Mouse (Mus musculus) kidney, adult 11 months (tissue): ENCODE data around the gene Vac14.
A peak's percentile ranks its signal among the peaks of the same experiment; 100 is the strongest.

ENCODE experiments used
- DNase-seq: peaks from one replicate; pipeline ENCODE4 v3.0.0; 2022

The Vac14 gene

DNA sequence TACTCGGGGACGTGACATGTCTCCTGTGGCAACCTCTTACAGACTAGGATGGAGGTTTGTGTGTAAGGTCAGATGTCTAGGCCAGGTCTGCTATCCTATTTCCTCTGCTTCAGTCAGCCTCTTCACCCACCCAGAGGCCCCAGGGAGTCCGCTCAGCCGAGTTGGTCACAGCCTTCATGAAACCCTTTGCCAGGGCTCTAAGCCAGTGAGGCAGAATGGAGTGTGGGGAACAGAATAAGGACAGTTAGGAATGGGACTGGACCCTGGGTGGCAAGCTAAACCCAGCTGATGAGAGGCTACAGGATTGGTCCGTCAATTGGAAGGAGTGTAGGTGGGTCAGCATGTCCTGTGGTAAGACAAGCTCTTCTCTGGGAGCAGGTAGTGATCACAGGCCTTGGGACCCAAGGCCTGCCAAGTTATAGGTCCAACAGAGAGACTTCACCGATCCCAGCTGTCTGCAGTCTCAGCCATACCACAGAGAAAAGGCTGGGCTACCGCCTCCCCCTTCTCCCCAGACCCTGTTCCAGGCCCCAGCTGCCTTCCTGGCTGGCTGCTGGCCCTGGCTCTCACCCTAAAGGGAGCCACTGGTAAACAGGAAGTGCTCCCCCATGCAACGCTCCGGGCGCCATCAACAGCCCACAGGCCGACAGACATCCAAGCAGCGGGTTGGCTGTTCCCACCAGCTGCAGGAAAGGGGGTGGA, 100.7 kb downstream of the Vac14 start:
- peak; percentile 61 for DNase-seq

DNA sequence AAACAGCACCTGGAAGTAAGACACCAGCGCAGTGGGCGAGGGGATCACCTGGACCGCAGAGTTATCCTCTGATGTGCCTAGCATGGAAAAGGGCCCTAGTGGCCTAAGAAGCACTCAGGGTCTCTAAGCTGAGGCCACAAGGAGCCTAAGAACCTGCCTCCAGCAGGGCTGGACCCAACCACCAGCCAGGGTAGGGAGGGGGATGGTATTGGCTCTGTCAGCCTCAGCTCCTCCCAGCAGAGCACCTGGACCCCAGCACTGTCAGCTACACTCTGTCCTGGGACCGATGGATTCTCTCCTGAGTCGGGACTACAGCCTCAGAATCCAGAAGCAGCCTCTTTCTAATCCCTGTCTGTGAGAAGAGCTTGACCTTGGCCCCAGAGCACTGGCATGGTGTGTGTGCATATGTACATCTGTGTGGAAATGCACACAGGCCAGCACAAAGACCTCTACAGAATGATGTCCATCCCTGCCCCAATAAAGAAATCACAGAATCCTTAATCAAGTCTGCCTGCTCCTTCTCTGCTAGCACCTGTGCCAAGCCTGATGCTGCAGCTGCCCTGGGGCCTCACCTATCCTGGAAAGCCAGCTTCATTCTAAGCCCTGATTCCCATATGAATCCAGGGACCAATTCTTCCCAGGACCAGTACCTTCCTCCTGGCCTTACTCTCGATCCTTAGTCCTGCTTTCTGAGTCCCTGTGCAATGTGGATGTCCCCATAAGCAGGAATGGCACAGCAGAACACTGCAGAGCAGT, 101.7 kb downstream of the Vac14 start:
- DNase-seq: no peak

DNA sequence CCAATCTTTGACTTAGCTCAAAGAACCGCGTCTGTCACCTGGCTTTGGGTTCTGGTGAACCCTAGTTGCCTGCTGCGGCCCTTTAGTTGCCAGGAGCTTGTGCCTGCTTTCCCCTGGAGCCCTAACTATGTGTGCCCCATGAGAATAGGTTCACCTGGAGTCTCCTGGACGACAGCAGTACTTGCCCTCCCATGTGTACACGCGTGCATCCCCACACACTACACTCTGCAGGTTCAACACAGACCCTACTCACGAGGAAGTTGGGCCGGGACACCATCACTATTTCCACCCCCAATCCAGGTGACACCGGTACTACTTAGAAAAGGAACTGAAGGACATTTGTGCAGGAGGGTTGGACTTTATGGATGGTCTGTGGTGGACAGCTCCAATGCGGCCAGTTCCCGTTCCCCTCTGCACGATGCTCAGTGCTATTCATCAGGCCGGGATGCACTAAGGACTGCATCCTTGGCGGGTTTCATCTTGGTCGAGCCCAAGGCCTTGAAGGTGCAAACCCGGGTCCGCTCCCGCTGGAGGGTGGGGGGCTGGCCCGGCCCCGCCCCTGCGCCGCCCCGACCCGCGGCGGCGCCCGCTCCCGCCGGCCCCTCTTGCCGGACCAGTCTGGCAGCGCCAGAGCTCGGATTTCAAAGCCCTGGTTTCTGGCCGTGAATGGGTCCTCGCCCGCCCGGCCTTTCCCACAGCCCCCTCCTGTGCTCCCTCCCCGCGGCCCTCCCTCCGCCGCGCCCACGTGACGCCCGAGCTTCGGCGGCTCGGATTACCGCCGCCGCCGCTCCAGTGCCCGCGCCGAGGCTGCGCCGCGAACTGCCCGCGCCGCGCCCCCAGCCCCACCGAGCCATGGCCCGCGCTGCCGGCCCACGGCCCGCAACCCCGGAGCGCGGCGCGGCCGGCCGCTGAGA, 102.6 kb downstream of the Vac14 start, which contains the start of gene Mtss1l:
Mtss1l (plus strand) TSS at position 792 of the 914 bp plus-strand sequence.
- DNase-seq: peak; percentile 69

DNA sequence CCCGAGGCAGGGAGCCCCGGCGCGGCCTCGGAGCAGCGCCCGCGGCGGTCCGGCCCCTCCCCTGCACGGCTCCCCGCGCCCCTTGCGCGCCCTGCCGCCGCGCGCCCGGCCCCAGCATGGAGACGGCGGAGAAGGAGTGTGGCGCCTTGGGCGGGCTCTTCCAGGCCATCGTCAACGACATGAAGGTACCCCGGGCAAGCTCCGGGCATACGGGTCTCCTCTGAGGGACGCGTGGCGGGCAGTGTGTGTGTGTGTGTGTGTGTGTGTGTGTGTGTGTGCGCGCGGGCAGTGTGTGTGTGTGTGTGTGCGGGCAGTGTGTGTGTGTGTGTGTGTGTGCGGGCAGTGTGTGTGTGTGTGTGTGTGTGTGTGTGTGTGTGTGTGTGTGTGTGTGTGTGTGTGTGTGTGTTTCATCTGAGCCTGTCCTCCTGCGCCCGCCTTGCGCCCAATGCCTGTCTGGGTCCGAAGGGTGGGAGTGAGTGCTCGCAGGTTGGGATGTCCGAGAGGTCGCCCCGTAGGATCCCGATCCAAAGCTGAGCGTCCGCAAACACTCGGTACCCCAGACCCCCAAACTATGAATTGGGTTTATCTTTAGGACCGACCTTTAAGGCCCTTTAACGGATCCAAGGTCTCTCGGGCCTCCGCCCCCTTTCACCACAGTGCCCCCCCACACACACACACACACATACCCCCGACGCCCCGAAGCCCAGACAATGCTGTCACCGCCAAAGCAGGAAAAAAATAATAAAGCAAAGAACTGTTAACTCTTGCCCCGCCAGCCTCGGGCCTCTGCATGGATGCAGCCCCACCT, 103.4 kb downstream of the Vac14 start:
- DNase-seq: no peak

DNA sequence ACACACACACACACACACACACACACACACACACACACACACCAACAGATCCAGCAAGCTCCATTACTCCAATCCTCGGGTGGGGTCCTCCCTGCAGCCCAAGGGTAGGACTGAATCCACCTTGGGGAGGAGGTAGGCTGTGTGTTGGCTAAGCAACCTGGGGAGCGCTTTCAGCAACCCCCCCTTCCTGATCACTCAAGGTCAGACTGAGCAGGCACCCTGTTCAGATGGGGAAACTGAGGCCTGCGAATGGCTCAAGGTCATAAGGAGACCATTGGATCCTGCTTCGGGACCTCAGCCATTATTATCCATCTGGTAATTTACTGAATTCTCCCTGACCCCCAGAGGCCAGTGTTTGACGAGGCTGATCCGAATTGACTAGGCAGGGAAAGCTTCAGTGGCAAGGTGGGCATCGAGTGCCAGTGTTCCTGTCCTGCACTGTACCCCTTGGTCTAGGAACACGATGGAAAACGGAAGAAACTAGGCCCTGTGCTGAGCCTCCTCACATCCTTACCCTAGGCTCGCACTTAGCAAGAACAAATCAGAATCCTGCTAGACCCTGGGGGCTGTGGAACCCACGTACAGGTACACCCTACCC, 104.1 kb downstream of the Vac14 start:
- DNase-seq: no peak

DNA sequence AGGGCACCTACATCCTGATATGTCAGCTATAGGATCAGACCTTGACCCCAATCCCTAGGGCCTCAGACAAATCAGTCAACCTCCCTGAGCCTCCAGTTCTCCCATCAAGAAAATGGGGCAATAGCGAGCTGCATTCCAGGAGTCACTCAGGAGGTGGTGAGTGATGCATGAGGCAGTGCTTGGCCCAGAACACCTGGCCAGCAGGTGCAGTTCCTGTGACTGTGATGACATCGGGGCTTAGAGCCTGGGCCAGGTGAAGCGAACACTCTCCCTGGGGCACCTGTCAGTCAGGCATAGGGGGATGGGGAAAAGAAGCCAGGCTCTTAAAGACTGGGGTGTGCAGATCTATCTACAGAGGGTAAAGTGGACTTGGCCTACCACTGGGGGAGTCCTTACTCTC, 106.1 kb downstream of the Vac14 start:
- no peak for DNase-seq

DNA sequence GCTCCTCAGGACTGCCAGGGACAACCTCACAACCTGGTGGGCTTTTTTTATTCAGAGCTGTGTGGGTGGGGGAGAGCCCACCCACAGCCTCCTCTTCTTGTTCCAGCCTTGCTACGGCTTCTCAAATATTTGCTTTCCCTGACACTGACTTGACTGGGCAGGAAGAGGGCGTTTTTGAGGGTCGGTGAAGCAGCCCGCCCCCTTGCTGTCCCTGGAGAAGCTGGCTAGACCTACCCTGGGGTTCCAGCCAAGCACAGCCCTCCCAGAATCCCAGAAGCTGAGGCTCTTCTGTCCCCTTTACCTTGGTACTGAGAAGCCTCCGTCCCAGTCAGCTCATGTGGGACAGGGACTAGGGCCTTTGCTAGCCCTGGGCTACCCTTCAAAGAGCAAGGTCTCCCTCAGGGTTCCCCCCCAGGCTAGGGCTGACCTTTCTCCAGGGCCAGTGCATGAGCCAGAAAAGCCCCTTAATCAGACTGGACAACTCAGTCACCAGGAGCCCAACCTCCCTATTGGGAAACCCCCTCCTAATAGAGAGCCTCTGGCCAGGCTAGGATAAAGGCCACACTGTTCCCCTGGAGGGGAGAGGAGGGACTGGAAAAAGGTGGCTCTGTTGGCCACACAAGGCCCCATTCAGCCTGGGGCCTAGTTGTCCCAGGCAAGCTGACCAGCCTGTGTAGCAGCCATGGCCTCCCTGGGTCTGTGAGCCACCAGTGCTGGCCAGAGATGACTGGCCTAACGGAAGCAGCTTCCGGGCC, 106.9 kb downstream of the Vac14 start:
- no peak for DNase-seq

DNA sequence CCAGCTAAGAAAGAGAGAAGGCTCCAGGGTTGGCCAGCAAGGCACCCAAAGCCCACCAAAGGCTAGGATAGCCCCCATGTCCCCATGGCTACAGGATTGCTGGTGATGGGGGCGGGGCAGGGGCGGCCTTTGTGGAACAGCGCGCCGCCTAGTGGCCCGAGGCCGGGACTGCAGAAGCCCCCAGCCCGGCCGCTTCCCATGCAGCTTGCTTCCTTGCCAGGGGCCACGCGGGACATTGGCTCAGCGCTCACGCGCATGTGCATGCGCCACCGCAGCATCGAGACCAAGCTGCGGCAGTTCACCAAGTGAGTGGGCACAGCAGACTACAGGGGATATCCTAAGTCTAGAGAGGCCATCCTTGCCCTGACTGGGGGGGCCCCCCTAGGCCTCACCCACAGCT, 108.5 kb downstream of the Vac14 start:
- DNase-seq: no peak

DNA sequence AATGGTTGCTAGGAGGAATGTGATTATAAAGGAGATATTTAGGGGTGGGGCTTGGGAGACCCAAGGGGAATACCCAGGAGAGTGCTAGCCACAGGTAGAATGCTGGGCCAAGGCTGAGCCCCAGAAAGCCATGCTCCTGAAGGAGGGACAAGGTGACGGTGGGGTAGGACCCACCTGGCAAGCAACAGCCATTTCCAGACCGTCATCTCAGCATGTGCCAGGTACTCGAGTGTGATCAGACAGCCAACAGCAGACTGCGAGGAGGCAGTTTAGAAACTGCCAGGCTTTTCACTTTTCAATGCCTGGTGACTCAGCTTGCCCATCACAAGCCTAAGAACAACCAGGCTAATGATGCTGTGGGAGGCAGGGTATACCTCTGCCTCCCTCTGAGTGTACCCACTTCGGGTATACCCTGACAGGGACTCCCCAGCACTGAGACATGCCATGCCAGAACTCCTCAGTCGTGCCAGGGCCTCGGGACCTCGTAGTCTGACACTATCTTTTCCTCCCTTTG, 113.0 kb downstream of the Vac14 start:
- no peak for DNase-seq

DNA sequence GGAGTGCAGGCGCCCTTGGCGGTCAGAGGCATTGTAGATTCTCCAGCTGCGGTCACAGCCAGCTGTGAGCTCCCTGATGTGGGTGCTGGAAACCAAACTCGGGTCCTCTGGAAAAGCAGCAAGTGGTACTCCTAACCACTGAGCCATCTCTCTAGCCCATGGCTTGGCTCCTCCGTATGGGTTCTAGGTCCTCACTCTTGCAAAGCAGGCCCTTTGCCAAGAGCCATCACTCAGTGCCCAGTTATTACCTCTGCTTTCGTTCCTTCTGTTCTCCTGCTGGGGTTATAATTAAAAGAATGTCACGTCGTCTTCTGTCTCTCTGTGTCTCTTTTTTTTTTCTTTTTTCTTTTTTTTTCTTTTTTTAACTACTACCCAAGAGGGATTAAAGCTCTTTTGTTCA, 114.7 kb downstream of the Vac14 start:
- DNase-seq: no peak

DNA sequence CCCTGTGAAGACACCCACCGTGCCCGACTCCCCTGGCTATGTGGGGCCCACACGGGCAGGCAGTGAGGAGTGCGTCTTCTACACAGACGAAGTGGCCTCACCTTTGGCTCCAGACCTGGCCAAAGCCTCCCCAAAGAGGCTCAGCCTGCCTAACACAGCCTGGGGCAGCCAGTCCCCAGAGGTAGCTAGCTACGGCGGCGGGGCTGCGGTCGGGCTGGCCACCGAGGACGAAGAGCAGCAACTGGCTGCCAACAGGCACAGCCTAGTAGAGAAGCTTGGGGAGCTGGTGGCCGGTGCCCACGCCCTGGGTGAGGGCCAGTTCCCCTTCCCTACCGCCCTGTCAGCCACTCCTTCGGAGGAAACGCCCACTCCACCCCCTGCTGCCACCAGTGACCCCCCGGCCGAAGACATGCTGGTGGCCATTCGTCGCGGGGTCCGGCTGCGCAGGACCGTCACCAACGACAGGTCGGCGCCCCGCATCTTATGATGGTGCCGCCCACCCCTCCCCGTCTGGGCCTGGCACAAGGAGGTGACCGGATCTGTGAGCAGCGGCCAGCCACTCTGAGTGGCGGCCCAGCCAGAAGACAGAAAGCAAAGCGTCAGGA, 120.3 kb downstream of the Vac14 start:
- DNase-seq: no peak

DNA sequence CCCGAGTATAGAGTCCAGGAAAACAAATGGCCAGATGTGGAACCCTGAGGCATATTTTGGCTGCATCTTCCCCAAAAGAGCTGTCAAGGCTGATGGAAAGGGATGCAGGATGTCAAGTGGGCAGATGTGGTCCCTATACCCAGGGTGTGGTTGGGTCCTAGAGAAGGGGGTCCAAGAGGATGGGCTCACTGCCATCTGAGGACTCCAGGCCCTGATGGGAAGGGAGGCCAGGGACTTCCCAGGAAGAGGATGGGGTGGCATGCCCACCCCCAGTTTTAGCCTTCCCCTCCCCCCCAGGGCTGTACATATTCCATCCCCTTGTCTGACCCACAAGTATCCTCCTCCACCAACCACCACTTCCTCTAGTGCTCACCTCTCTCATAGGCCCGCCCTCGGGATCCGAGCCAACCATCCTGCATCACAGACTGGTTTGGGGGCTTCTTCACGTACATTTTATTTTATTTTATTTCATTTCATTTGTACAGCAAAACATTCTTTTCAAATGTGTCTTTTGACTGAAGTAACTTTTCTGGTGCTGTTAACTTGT, 122.3 kb downstream of the Vac14 start:
- no peak for DNase-seq

DNA sequence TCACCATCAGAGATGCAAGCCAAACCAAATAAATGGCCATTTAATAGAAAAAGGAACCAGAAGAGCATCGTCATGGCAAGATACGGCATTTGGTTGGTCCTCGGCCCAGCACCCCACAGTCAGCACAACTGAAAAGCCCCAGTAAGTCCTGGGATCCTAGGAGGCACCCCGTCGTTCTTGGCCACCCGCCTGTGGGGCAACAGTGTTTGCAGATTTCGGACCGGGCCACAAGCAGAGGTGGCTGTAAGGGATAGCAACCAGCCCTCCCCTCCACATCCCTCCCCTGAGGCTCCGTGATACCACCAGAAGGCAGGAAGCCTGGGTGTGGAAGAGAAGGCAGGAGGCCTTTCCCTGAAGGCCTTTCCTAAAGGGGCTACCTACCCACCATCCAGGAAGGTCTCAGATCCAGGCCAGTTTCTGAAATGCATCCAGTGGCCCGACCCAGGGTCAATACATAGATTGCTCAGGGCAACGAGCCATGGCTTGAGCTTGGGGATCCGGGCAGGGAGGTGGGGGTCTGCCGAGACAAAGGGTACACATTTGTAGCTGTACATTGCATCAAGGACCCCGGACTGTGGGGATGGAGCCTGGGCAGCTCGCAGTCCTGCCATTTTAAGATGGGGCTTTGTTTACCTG, 123.5 kb downstream of the Vac14 start:
- DNase-seq: no peak

DNA sequence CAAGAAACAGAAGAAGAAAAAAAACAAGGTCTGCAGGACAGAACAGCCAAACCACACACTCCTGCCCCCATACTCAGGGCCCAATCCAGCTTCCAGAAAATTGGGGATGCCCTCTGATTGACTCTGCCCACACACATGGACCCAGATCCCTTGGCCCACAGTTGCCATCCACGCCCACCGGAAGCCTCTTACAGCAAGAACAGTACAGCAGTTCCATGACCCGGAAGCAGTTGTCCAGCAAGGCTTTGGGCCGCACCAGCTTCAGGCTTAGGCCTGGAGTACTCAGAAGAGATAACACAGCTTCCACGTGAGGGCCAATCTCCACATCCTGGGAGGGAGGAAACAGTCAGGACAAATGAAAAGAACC, 124.0 kb downstream of the Vac14 start:
- no peak for DNase-seq

DNA sequence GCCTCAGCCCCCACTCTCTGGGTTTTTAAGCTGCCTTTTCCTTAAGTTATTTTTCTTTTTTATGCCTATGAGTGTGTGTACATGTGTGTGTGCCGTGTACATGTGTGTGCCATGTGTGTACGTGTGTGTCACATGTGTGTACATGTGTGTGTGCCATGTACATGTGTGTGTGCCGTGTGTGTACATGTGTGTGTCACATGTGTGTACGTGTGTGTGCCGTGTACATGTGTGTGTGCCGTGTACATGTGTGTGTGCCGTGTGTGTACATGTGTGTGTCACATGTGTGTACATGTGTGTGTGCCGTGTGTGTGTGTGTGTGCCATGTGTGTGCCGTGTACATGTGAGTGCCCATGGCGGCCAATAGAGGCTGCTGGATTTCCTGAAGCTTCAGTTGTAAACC, 126.8 kb downstream of the Vac14 start:
- DNase-seq: no peak

DNA sequence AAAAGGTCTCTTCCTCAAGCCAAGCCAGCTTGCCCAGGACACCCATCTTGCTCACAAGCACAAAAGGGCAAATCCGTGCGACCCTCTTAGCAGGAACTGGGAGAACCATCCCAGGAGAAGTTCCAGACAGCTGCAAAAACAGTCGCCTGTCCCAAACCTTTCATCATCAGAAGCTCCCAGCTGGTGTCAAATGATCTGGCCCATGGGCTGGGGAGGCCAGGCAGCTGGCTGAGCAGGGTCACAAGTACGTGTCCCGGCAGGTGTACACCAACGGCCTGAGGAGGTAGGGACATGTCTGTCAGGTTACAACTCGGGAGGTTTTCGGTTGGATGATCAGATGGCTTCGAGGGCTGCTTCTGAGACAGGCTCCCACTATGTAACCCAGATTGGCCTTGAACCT, 128.3 kb downstream of the Vac14 start:
- DNase-seq: no peak

DNA sequence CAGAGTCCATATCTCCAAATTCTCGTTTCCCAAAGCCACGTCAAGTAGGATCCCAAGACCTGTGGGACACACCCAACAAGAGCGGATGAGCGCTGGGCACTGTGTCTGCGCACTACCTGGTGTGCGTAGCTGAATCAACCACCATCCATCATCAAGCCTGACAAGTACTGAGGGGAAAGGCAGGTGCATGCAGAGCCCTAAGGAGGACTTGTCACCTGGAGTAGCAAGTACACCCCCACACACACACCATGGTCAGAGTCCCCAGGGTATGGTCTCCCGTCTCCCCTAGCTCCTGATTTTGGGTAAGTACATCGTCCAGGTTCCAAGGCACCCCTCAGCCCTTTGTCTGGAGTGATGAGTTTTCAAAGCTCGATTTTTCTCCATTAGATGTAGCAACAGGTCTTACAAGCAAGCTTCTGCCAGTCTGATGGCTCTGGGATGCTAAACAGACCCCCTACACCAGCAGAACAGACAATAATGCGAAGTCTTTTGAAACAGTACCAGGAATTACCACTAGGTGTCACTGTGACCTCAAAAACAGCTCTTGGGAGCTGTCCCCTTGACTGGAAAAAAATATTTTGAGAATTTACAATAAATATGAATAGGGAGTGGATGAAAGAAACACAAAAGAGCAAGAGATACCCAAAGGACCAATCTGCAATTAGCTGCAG, 131.2 kb downstream of the Vac14 start:
- no peak for DNase-seq

DNA sequence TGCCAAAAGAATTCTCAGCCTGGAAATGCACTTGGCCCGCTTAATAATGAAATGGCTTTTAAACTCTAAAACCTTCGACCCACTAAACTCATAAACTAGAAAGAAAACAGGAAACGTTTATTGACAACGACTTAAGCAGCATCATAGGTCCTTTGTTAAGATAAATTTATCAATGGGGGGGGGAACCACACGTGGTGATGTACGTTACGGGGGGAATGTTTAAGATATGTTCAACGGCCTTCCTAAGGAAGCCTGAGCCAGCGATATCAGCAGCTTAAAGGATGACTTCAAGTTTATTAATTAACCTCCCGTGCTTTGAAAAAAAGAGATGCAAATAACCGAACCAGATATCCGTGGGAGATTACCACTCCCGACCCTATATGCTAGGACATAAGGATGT, 131.9 kb downstream of the Vac14 start:
- no peak for DNase-seq

DNA sequence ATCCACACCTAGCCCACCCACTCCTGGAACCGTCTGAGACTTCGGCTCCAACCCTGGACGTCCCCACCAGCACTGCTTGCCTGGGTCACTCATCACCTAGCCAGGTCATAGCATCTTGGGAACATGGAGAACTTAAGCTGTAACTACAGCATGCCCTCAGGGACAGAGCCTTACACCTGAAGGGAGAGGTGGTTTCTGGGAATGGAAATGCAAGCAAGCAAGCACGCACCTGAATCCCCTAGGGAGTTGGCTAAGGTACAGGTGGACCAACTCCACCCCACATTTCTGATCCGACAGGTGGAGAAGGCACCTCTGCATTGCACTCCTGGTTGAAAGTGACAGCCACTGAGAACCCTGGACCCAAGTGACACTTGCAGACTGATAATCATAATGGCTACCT, 133.1 kb downstream of the Vac14 start:
- DNase-seq: no peak
